Mouse (Mus musculus) thymus, postnatal 36 days (tissue): Measurements from ENCODE around the gene Tspyl2.
"Not testable (repeated sequence)": the region's sequence is repeated elsewhere in the genome, so short reads cannot be mapped to it uniquely, and the experiment has no call there.

Source experiments
- DNase-seq, 2 experiments: peaks; one replicate each; pipeline ENCODE4 v3.0.0; 2022; ENCODE audit warnings: mixed read lengths in 2 of 2

Gene Tspyl2

GRCm38 (mm10) chrX:152342358-152342901, at the start of gene Tspyl2:
TSS of gene Tspyl2 (minus strand) at chrX:152342425.
- peak; percentile 85 to 93 for DNase-seq

- no peak for DNase-seq
These were observed 26.4 kb upstream of the Tspyl2 start, which contains the start of gene Gpr173 for GRCm38 (mm10) chrX:152368397-152369273. TSS of gene Gpr173 (minus strand) at chrX:152368704.

- DNase-seq, result no peak
These were observed 25.8 kb upstream of the Tspyl2 start for GRCm38 (mm10) chrX:152368054-152368396.

GRCm38 (mm10) chrX:152366418-152366817, 24.2 kb upstream of the Tspyl2 start:
- no peak for DNase-seq

GRCm38 (mm10) chrX:152352553-152353153, 10.4 kb upstream of the Tspyl2 start:
- no peak for DNase-seq

- no peak for DNase-seq
These were observed 4.8 kb upstream of the Tspyl2 start for GRCm38 (mm10) chrX:152347041-152347440.

- no peak for DNase-seq
These were observed 4.4 kb upstream of the Tspyl2 start for GRCm38 (mm10) chrX:152346587-152346986.

GRCm38 (mm10) chrX:152342903-152343302, 678 bp upstream of the Tspyl2 start:
- no peak for DNase-seq

- DNase-seq, result no peak
These were observed 729 bp downstream of the Tspyl2 start for GRCm38 (mm10) chrX:152341496-152341895.

- peak; percentile 73 to 78 for DNase-seq
These were observed 5.5 kb downstream of the Tspyl2 start for GRCm38 (mm10) chrX:152336546-152337332.

GRCm38 (mm10) chrX:152336123-152336522, 6.1 kb downstream of the Tspyl2 start:
- not testable (repeated sequence) for DNase-seq

GRCm38 (mm10) chrX:152329400-152329799, 12.8 kb downstream of the Tspyl2 start:
- DNase-seq, result not testable (repeated sequence)

- no peak for DNase-seq
These were observed 14.6 kb downstream of the Tspyl2 start for GRCm38 (mm10) chrX:152327689-152328052.

- DNase-seq, result peak; percentile 55 to 72
These were observed 15.1 kb downstream of the Tspyl2 start, which contains the start of gene Kantr for GRCm38 (mm10) chrX:152326996-152327688. TSS of gene Kantr (minus strand) at chrX:152327495.

- DNase-seq, result no peak
These were observed 18.6 kb downstream of the Tspyl2 start for GRCm38 (mm10) chrX:152323584-152323983.

GRCm38 (mm10) chrX:152322776-152323175, 19.4 kb downstream of the Tspyl2 start:
- no peak for DNase-seq

- DNase-seq, result no peak
These were observed 21.7 kb downstream of the Tspyl2 start for GRCm38 (mm10) chrX:152320535-152320934.

- peak; percentile 16 to 27 for DNase-seq
These were observed 34.3 kb downstream of the Tspyl2 start for GRCm38 (mm10) chrX:152307942-152308341.

- DNase-seq, result no peak
These were observed 34.9 kb downstream of the Tspyl2 start for GRCm38 (mm10) chrX:152307371-152307770.

GRCm38 (mm10) chrX:152306224-152306623, 36.0 kb downstream of the Tspyl2 start:
- no peak for DNase-seq

- DNase-seq, result not testable (repeated sequence)
These were observed 55.2 kb downstream of the Tspyl2 start for GRCm38 (mm10) chrX:152287026-152287425.
